ENCODE assay signal across 24 mouse cellular contexts in genomic region chr2:126038221-126039000, GRCm38 (mm10). TPM values are rescaled to one million over a fixed set of nuclear protein-coding genes. Genes with fewer than 3 reads are reported as not detected.
DNase-seq lines count a peak whose midpoint lies in the region; ATAC-seq and TF ChIP-seq lines count a peak whose summit lies in the region.
"Had no signal": no experiment of that assay in that cellular context is flagged by ENCODE, and none has a peak within 500 bp of the region (broad histone marks: within the 10 kb centered on the region; RNA-seq: fewer than 3 reads in every experiment).

No protein-coding gene starts in this region.

- ATAC-seq in limb, embryonic 13.5 days (ENCODE audit: low FRiP score, low read depth): no peak
- no peak for ATAC-seq in liver, postnatal 0 days
- ATAC-seq: inflammation-experienced regulatory T-cells, adult 6 months; liver, embryonic 12.5 days had no signal

- no peaks in the 10 kb centered on the region for H3K36me3 ChIP-seq in limb, embryonic 13.5 days
- no peaks in the 10 kb centered on the region for H3K36me3 ChIP-seq in limb, embryonic 10.5 days
- no peaks in the 10 kb centered on the region for H3K36me3 ChIP-seq in liver, postnatal 0 days (replicated peaks; ENCODE audit: insufficient read depth, low read length)
- H3K36me3 ChIP-seq: forebrain, embryonic 12.5 days; hindbrain, embryonic 13.5 days; liver, embryonic 12.5 days; midbrain, embryonic 12.5 days; neural tube, embryonic 13.5 days had no signal

- TF ChIP-seq EP300 in liver, postnatal 0 days (IDR thresholded peaks at IDR 0.05; ENCODE audit: low read depth): no peak

- no peak for DNase-seq in gastrocnemius, adult 2 months
- DNase-seq in gastrocnemius, postnatal 25 days: no peak
- DNase-seq in limb, embryonic 10.5 days (ENCODE audit: low spot score): no peak
- DNase-seq in 3T3-L1 (ENCODE audit: low read depth, low spot score): peak; percentile 64
- no peak for DNase-seq in liver, postnatal 0 days
- no peak for DNase-seq in liver
- DNase-seq: adrenal gland, postnatal 36 days; cerebellum, adult 11-12 months; cerebellum, postnatal 14 days; gastrocnemius, postnatal 36 days; kidney, adult 8-10 months; kidney, postnatal 14 days; right cerebral cortex, adult 18-20 months; thymus, postnatal 36 days had no signal

- no peak overlapping the region for H3K9ac ChIP-seq in limb, embryonic 13.5 days
- H3K9ac ChIP-seq in liver, postnatal 0 days (replicated peaks): no peak overlapping the region
- H3K9ac ChIP-seq: forebrain, embryonic 12.5 days; hindbrain, embryonic 13.5 days; liver, embryonic 12.5 days; midbrain, embryonic 12.5 days; neural tube, embryonic 13.5 days had no signal

- 0 out of 2 replicates have a peak, but pooled peaks have one; percentile 9 for TF ChIP-seq POLR2A in embryonic fibroblast, embryonic 13.5 days (IDR thresholded peaks at IDR 0.05; ENCODE audit: low read depth, low read length)

- peak overlapping the region; percentile 72 for H3K27ac ChIP-seq in gastrocnemius, adult 2 months
- H3K27ac ChIP-seq in limb, embryonic 13.5 days: no peak overlapping the region
- H3K27ac ChIP-seq in limb, embryonic 10.5 days: no peak overlapping the region
- H3K27ac ChIP-seq in embryonic fibroblast, embryonic 13.5 days (ENCODE audit: insufficient read depth, low read length): peak overlapping the region; percentile 36
- H3K27ac ChIP-seq in liver, postnatal 0 days (ENCODE audit: low read depth): no peak overlapping the region
- H3K27ac ChIP-seq: forebrain, embryonic 12.5 days; hindbrain, embryonic 13.5 days; liver, embryonic 12.5 days; midbrain, embryonic 12.5 days; neural tube, embryonic 13.5 days had no signal

- 68% methylated on average over 7 of the region's 7 CpGs for WGBS in limb, embryonic 13.5 days
- 87% methylated on average over 7 of the region's 7 CpGs for WGBS in limb, embryonic 10.5 days
- 75% methylated on average over 7 of the region's 7 CpGs for WGBS in liver, postnatal 0 days (ENCODE audit: insufficient replicate concordance)

- peak overlapping the region; percentile 31 for H3K4me2 ChIP-seq in limb, embryonic 13.5 days (replicated peaks)
- no peak overlapping the region for H3K4me2 ChIP-seq in liver, postnatal 0 days (ENCODE audit: low read depth, low read length)
- H3K4me2 ChIP-seq: forebrain, embryonic 12.5 days; hindbrain, embryonic 13.5 days; liver, embryonic 12.5 days; midbrain, embryonic 12.5 days; neural tube, embryonic 13.5 days had no signal

- peak overlapping the region; percentile 65 for H3K4me3 ChIP-seq in gastrocnemius, adult 2 months
- H3K4me3 ChIP-seq in limb, embryonic 13.5 days: no peak overlapping the region
- H3K4me3 ChIP-seq in limb, embryonic 10.5 days: no peak overlapping the region
- peak overlapping the region; percentile 62 for H3K4me3 ChIP-seq in embryonic fibroblast, embryonic 13.5 days (ENCODE audit: insufficient read depth, low read length)
- H3K4me3 ChIP-seq in liver, postnatal 0 days (ENCODE audit: low read depth, low read length): no peak overlapping the region
- H3K4me3 ChIP-seq: forebrain, embryonic 12.5 days; hindbrain, embryonic 13.5 days; liver, embryonic 12.5 days; midbrain, embryonic 12.5 days; neural tube, embryonic 13.5 days had no signal

- no peaks in the 10 kb centered on the region for H3K27me3 ChIP-seq in limb, embryonic 13.5 days
- H3K27me3 ChIP-seq in limb, embryonic 10.5 days (ENCODE audit: low read depth, poor library complexity, severe bottlenecking): no peaks in the 10 kb centered on the region
- H3K27me3 ChIP-seq in liver, postnatal 0 days (ENCODE audit: insufficient read depth, low read length): no peaks in the 10 kb centered on the region
- H3K27me3 ChIP-seq: CH12.LX; forebrain, embryonic 12.5 days; hindbrain, embryonic 13.5 days; liver, embryonic 12.5 days; midbrain, embryonic 12.5 days; neural tube, embryonic 13.5 days had no signal

- peaks cover 18% of the 10 kb centered on the region; the same call in 1 of the 2 replicates for H3K4me1 ChIP-seq in limb, embryonic 13.5 days
- H3K4me1 ChIP-seq in limb, embryonic 10.5 days: peaks cover 13% of the 10 kb centered on the region
- peaks cover 16% of the 10 kb centered on the region; the same call in 1 of the 2 replicates for H3K4me1 ChIP-seq in embryonic fibroblast, embryonic 13.5 days (ENCODE audit: control insufficient read depth, insufficient read depth, low read length)
- no peaks in the 10 kb centered on the region for H3K4me1 ChIP-seq in liver, postnatal 0 days (ENCODE audit: insufficient read depth)
- H3K4me1 ChIP-seq: liver, embryonic 12.5 days had no signal

- no peaks in the 10 kb centered on the region for H3K9me3 ChIP-seq in limb, embryonic 13.5 days
- no peaks in the 10 kb centered on the region for H3K9me3 ChIP-seq in limb, embryonic 10.5 days (replicated peaks)
- H3K9me3 ChIP-seq in liver, postnatal 0 days (ENCODE audit: low read length): no peaks in the 10 kb centered on the region
- H3K9me3 ChIP-seq: forebrain, embryonic 12.5 days; hindbrain, embryonic 13.5 days; liver, embryonic 12.5 days; midbrain, embryonic 12.5 days; neural tube, embryonic 13.5 days had no signal

- intact Hi-C loops in gastrocnemius, adult 2 months (cut with DNase I): no loop called here

- no peak for TF ChIP-seq CTCF in gastrocnemius, adult 2 months (IDR thresholded peaks at IDR 0.05)
- no peak for TF ChIP-seq CTCF in embryonic fibroblast, embryonic 13.5 days (IDR thresholded peaks at IDR 0.05; ENCODE audit: borderline replicate concordance, insufficient read depth, low read length)
- TF ChIP-seq CTCF in liver, postnatal 0 days (IDR thresholded peaks at IDR 0.05; ENCODE audit: low read depth): no peak

RNA-seq across cellular contexts. Expression of gene Fgf7, which starts 4.0 kb away (rescaled TPM):
- 1 to 10 TPM; 4.2 TPM for total RNA-seq in gastrocnemius, adult 2 months (2021)
- total RNA-seq in gastrocnemius, postnatal 25 days (2021): 1 to 10 TPM; 2.9 to 3.3 TPM
- polyA plus RNA-seq in limb, embryonic 13.5 days (2015; fragmentation: Nextera tagmentation; extraction: Ambion mirVana): 11.1 and 13.2 TPM in 2 replicates
- 0.51 TPM in 1 of 2 replicates, not detected in the other for polyA plus RNA-seq in limb, embryonic 10.5 days (2016; fragmentation: Nextera tagmentation; extraction: Ambion mirVana)
- 70.8 and 94.4 TPM in 2 replicates for polyA plus RNA-seq in embryonic fibroblast, embryonic 13.5 days (2011; ENCODE audit: insufficient read length, low read depth, missing spikeins)
- polyA plus RNA-seq in liver, postnatal 0 days (2015; fragmentation: Nextera tagmentation; extraction: Ambion mirVana): 0.06 TPM in 1 of 2 replicates, not detected in the other
- total RNA-seq: CH12.LX, MEL had no signal
- polyA plus RNA-seq: inflammation-experienced regulatory T-cells, adult 6 months; liver, embryonic 12.5 days had no signal

Comparison
In these comparisons a context has a peak if more than half of its experiments do, and no peak if none do; other contexts are left out.
1. H3K27ac ChIP-seq: peak in gastrocnemius, adult 2 months (single experiment) and embryonic fibroblast, embryonic 13.5 days (single experiment); none in limb, embryonic 13.5 days (single experiment), limb, embryonic 10.5 days (single experiment) and liver, postnatal 0 days (single experiment).
2. H3K4me3 ChIP-seq: peak in gastrocnemius, adult 2 months (single experiment) and embryonic fibroblast, embryonic 13.5 days (single experiment); none in limb, embryonic 13.5 days (single experiment), limb, embryonic 10.5 days (single experiment) and liver, postnatal 0 days (single experiment).